Mouse (Mus musculus): ENCODE measurements around the gene Bmf.

DNA sequence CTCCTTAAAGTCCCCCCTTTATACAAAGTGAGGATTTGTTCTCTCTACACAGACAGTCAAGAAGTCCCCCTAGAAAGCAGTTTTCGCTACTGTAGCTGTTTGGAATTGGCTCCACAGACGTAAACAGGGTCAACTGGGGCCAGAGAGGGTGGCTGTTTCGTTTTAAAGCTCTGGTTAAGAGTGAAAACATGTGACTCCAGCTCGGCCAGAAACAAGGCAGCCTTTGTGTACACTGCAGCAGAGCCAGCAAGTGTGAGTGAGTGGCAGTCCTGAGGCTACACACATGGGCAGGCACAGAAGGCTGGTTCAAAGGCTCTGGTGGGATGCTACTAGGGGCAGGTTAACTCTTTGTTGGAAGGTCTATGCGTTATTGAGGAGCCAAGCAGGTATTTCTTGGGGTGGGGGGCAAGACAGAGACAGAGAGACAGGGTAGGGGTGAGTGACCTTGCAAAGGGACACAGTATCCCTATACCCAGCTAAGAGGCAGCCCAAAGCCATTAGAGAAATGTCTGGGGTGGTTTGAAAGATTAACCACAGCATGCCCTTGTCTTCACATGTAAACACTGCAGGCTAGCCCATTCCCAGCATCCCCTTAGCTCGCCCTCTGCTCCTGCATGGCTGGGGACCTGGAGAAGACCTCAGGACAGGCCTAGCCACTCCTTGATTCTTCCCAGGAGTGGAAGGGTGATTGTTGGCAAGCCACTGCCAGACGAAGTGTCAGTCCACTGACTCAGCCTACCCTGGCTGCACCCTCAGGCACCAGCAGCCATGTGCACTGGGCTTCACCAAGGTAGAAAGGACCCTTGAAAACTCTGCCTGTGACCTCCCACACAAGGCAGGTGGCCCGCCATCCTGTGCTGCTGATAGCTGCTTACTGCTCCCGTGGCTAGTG lies 29.2 kb downstream of the Bmf start:
- TF ChIP-seq GATA1 (IDR thresholded peaks at IDR 0.05; ENCODE audit: borderline replicate concordance, low read length) (no peak), FLI1 (IDR thresholded peaks at IDR 0.05; ENCODE audit: low read length) (no peak)
